Mouse (Mus musculus) duodenum, adult 2 months (tissue): ENCODE results near the gene Crispld2. TPM values are rescaled to one million over a fixed set of nuclear protein-coding genes. Genes with fewer than 3 reads are reported as not detected.

Experiments used
- polyA plus RNA-seq: library from polyadenylated mRNA; depleted of rRNA; stranded (reverse); fragments of >200 nt; gene quantifications from 2 replicates; pipeline ENCODE4 v1.2.3, GENCODE M21; 2012; ENCODE audit warnings: low replicate concordance; rRNA removed

Gene Crispld2
- 4.4 and 13.5 TPM in 2 replicates for polyA plus RNA-seq

DNA sequence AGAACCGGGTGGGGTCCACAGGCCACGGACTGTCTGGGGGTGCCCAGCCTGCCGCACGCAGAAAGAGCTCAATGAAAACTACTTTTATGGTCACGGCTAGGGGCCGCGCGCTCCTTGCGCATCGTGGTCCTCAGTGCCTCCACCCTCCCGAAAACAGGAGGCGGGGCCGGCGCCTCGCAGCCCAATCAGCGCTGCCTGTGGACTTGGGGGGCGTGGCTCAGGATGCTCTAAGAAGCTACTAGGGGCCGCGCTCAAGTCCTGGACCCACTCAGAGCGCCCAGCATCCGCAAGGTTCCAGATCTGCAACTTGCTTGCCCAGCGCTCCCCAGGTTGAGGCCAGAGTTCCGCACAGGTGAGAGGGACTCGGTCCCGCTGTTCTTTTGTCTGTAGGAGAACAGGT, at the start of gene Crispld2:
TSS of gene Crispld2 (plus strand) at position 190 of the 400 bp plus-strand sequence.

DNA sequence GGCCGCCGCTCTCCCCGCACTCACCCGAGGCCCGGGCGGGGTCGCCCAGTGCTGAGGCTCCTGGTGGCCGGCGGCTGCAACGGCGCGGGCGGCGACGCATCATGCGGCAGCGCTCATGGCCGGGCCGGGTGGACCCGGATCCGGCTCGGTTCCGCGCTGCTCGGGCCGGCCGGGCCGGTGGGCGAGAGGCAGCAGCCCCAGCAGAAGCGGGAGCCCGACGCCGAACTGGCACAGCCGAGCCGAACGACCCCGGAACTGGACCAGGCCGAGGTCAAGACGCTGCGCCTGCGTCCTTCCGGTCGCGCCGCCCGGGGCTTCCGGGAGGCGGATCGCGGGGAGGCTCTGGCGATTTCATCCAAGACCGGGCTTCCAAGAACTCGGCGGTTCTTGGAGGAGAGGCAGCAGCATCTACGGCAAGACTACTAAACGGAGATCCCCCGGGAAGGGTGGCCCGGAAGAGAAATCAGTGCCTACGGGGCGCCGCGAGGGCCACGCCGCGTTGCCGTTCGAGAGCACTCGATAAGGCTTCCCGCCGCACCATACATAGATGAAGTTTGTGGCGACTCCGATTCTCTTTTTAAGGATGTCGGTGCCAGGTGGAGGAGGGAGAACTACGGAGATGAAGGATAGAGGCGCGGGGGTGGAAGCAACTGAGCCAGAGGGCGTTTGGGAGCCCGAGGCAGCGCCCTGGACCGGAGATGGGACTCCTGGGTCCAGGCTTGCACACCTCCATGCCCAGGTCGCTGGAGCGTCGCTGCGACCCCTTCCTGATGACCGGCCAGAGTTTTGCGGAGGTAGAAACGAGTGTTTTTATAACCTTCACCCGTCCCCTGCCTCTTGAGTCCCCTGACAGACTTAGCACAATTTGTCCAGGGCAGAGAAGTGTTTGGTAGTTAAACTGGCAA, 109.1 kb downstream of the Crispld2 start, which contains the start of gene Zdhhc7:
TSS of gene Zdhhc7 (minus strand) at position 415 of the 905 bp plus-strand sequence.

Other genes starting within 250 kb of the Crispld2 start
- gene Tldc1, start 214.0 kb upstream of the Crispld2 start, polyA plus RNA-seq, result 6.4 and 8.5 TPM in 2 replicates
- 369 and 425 TPM in 2 replicates for gene Cotl1, start 151.9 kb upstream of the Crispld2 start, polyA plus RNA-seq
- gene Klhl36, start 130.2 kb upstream of the Crispld2 start, polyA plus RNA-seq, result 12.2 and 17.3 TPM in 2 replicates
- gene Usp10, start 82.1 kb upstream of the Crispld2 start, polyA plus RNA-seq, result 101 and 122 TPM in 2 replicates
- 43.1 and 44.1 TPM in 2 replicates for gene Gm20388, start 81.6 kb upstream of the Crispld2 start, polyA plus RNA-seq
- 131 and 211 TPM in 2 replicates for gene Zdhhc7, start 109.0 kb downstream of the Crispld2 start, polyA plus RNA-seq
- 7.9 and 15.6 TPM in 2 replicates for gene 6430548M08Rik, start 121.7 kb downstream of the Crispld2 start, polyA plus RNA-seq
- gene Fam92b, start 185.0 kb downstream of the Crispld2 start, polyA plus RNA-seq, result 0.08 and 0.50 TPM in 2 replicates
- 34.9 and 35.8 TPM in 2 replicates for gene Gse1, start 236.0 kb downstream of the Crispld2 start, polyA plus RNA-seq